Mouse (Mus musculus): ENCODE measurements at regions not wholly inside any gene's neighbourhood (a gene's known extent, or its start where the extent isn't known, plus 50 kb on each side); places are given as distances from the start of the nearest gene placed in this dataset.

DNA sequence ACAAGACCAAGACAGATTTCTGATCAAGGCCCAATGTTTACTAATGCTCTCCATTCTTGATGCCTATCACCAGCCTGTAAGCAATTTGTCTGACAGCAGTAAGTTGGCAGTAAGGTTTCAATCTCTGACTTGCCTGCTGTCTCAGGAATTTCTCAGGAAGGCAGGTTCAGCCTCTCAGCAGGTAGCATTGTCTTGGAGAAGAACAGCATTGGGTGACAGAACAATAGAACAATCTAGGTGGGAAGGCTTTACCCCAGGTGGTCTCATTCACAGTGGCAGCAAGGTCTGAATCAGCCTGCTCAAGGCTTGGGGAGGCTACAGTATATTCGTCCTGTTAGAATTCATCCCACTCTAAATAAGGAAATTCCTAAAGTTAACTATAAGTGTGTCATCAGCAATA lies 81.2 kb upstream of the Chordc1 start:
- DNase-seq: no peak

DNA sequence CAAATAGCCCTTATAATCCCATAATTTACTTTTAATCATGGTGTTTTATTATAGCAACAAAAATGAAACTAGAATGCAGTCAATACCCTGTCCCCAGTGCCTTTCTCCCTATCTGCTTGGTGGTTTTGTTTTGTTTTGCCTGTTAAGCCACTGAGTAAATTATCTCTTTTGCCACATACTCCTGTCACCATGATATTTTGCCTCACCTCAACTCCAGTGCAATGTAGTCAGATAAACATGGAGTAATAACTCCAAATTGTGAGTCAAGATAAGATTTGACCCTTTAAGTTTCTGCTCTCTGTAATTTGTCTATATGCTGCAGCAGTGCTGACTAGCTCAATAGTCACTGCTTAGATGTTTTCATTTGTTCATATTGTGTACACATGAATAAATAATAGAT lies 65.3 kb upstream of the Chordc1 start:
- DNase-seq: no peak

DNA sequence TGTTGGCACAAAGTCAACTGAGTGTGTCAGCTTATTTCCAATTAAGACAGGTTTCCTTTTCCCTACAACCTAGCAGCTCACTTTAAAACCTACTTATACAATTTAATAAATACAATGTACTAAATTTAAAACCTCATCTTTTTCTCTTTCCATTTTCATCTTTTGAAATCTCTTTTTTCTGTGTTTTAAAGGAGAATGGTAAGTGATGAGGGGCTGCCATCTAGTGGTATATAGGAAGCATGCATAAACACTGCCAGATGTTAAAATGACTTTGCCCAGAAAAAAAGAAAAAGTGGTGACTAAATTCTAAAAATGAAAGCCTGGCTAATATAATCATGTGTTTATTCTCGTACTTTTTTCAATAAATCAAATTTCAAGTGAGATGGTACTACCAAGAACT lies 62.0 kb upstream of the Chordc1 start:
- DNase-seq: peak; percentile 22
